Mouse (Mus musculus) spleen, adult 2 months (tissue): ENCODE measurements at regions not wholly inside any gene's neighbourhood (a gene's known extent, or its start where the extent isn't known, plus 50 kb on each side); places are given as distances from the start of the nearest gene placed in this dataset.

Source experiments
- CTCF ChIP-seq: fragments of 200-500 bp; IDR thresholded peaks from 2 replicates; pipeline ENCODE4 v1.5.1; 2011; ENCODE audit warnings: mild to moderate bottlenecking, inconsistent platforms; ENCODE audit not compliant: insufficient read depth, insufficient read length, insufficient replicate concordance; ENCODE audit errors: extremely low read depth
- POLR2A ChIP-seq: fragments of 200-500 bp; IDR thresholded peaks from 2 replicates; pipeline ENCODE4 v1.6.1; 2011; ENCODE audit warnings: low read depth, low read length, inconsistent platforms

DNA sequence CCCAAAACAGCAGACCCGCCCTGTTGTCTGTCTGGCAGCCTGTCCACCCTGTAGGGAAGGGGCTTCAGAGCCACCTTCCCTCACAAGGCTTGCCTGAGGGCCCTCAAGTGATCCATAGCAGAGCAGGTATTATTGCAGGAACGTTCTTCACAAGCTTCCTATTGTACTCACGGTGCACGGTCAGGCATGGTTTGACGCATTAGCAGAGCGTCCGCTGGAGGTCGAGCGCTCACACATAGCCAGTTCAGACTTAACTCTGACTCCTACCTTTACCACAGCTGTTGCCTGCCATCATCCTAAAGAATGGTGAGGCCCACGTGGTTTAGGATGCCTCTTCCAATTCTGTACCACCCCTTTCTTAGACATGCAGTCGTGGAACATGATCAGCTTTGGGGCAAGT lies 71.1 kb downstream of the Mcfd2 start:
- TF ChIP-seq POLR2A (no peak), CTCF (no peak)
